Mouse (Mus musculus) stomach, postnatal 0 days (tissue): ENCODE measurements around the gene Krcc1.

Experiments used
- CTCF ChIP-seq: IDR thresholded peaks from 2 replicates; pipeline ENCODE4 v1.5.1; 2016; ENCODE audit warnings: antibody characterized with exemption, low read depth, mild to moderate bottlenecking, moderate library complexity
- EP300 ChIP-seq: optimal IDR thresholded peaks from 2 replicates; pipeline ENCODE3; 2016; ENCODE audit warnings: antibody characterized with exemption

DNA sequence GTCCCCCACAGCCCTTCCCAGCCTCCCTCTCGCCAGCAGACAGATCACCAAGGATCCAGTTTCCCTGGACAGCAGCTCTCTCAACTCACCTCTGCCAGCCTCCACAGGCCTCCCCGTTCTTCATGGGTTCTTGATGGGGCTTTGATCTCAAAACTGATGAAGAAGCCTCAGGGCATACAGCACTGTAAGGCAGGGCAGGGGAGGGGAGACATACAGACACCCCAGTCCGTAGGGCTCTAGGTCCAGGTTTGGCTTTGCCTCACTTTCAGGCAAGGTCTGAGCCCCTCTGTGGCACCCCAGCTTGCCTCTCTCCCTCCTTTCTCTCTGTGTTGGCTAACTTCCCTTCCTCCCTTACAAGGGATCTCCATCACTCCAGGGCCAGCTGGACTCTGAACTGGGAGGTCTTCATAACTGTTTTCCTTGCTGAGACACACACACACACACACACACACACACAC lies 50.4 kb downstream of the Krcc1 start, which contains the start of gene Smyd1:
- TF ChIP-seq CTCF (no peak), EP300 (no peak)
